Mouse (Mus musculus): ENCODE results near the gene Nab2.

Nab2 gene

DNA sequence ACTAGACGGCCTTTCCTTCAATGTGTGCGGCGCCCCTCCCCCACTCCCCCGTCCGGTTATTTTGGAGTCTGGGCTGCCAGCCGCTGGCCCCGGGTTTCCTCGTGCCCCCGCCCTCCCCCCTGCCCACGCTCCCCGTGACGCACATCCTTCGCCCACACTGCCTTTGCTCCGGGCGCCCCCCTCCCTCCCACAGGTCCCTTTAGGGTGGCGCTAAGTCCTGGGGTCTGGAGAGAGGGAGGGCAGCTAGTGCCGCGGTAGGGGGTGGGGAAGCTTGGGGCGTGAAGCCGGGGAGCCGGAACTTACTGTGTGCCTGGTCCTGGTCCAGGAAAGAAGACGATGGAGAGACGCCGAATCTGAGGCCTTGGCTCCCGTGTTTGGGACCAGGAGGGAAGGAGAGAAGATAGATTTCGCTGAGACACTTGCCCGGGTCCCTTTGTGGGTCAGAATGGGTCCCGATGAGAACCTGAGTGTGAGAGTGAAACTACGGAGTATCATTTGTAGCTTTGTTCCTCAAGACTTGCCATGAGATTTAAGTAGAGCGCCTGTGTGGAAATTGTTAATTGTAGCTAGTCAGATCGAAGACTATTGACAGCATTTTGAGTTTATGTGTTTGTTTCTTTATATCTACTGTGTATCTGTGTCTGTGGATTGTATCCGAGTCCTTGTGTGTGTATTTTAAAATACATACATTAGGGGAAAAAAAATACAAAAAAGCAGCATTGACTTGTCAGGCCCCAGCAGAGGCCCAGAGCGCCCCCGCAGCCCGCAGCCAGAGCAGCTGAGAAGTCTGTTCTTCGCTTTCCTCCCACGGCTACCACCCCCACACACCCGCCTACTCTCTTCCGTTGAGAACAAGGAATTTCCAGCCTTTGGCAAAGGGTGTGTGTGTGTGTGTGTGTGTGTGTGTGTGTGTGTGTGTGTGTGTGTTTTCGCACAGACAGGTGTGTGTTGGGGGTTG lies at the start of gene Nab2:
Nab2 (minus strand) TSS at position 476 of the 958 bp plus-strand sequence.
- DNase-seq, result peak; percentile 70 to 75

- no peak for DNase-seq
These were observed 44.4 kb upstream of the Nab2 start for GRCm38 (mm10) chr10:127712736-127713135.

GRCm38 (mm10) chr10:127710331-127710730 lies 42.0 kb upstream of the Nab2 start:
- DNase-seq, result peak in 1 of 2 experiments; percentile 5

DNA sequence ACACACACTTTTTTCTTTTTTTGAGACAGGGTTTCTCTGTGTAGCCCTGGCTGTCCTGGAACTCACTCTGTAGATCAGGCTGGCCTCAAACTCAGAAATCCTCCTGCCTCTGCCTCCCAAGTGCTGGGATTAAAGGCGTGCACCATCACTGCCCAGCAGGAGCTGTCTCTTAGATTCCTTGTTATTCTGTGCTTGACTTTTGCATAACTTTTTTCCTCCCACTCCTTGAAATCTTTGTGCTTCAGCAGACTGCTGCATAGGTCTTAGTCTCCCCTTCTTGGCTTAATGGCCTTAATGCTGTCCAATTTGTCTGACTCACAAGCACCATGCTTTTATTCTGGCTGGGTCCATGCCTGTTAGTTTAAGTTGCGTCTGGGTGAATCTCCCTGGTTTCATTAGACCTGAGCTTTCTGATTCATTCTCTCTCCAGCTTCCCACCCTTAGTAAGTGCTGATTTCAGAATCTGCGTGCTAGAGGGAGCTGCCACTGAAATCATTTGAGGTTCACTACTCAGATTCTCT lies 40.5 kb upstream of the Nab2 start:
- DNase-seq, result no peak

- no peak for DNase-seq
These were observed 39.4 kb upstream of the Nab2 start for GRCm38 (mm10) chr10:127707721-127708120.

GRCm38 (mm10) chr10:127705783-127706182 lies 37.4 kb upstream of the Nab2 start:
- DNase-seq, result no peak

DNA sequence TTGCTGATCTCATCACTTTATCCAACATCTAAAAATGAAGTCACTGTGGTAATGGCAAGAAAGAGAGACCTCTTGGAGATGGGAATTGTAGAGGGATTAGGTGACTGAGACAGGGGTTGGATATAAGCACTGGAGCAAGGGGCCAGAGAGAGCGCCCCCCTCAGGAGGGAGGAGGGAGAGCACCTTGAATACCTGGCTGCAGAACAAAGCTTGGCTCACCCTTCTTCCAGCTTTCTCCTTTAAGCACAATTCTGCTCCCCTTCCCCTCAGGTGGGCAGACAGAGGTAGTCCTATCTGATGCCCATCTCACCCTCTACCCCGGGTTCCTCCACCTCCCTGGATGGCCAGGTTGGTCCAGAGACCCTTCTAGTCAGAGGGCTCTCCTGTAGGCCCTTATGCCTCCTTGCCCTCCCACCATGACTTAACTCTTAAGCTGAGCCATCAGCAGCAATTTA lies 36.4 kb upstream of the Nab2 start, which contains the start of gene Myo1a:
Myo1a (plus strand) TSS at position 405 of the 455 bp plus-strand sequence.
- no peak for DNase-seq

DNA sequence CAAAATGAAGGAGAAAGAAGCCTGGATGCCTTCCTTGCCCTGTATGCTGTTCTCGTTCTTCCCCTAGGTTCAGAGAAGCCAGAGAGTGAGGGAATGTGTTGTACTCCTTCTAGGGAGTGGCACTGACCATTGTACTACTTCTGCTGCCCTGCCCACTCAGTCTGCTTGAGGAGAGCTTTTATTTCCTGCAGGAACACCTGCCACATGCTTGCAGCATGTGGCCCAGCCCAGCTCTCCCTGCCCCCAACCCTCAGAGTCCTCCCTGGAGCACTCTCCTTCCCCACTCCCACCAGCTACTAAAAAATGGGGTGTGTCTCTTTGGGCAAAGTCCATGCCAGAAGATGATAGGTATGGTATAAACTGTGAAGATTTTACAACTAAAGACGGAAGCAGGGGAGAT lies 35.9 kb upstream of the Nab2 start:
- DNase-seq, result no peak

DNA sequence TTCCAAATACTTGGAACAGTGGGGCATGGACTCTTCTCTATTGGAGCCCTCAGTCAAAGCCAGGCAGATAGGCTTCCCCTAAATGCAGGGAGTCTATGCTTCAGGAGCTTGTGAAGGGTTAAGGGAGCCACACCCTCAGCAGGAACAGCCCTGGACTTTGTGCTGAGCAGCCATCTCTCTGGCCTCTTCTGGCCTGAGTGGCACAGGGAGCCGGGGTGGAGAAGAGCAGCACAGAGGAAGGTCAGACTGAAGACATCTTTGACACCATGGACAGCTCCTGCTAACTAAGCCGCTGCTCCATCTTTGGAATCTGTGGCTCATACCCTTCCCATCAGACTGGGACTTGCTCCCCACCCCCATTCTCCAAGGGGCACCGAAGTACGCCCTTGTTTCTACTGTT lies 34.9 kb upstream of the Nab2 start:
- DNase-seq, result no peak

GRCm38 (mm10) chr10:127698966-127699365 lies 30.6 kb upstream of the Nab2 start:
- no peak for DNase-seq

GRCm38 (mm10) chr10:127695775-127696174 lies 27.4 kb upstream of the Nab2 start:
- DNase-seq, result no peak

- peak in 1 of 2 experiments; percentile 26 for DNase-seq
These were observed 26.3 kb upstream of the Nab2 start for GRCm38 (mm10) chr10:127694636-127695035.

GRCm38 (mm10) chr10:127691053-127691452 lies 22.7 kb upstream of the Nab2 start:
- DNase-seq, result no peak

GRCm38 (mm10) chr10:127682886-127683285 lies 14.5 kb upstream of the Nab2 start:
- DNase-seq, result no peak

- no peak for DNase-seq
These were observed 11.5 kb upstream of the Nab2 start for GRCm38 (mm10) chr10:127679881-127680280.

- DNase-seq, result no peak
These were observed 10.8 kb upstream of the Nab2 start for GRCm38 (mm10) chr10:127679208-127679607.

- peak; percentile 50 to 51 for DNase-seq
These were observed 9.4 kb upstream of the Nab2 start for GRCm38 (mm10) chr10:127677591-127678336.

DNA sequence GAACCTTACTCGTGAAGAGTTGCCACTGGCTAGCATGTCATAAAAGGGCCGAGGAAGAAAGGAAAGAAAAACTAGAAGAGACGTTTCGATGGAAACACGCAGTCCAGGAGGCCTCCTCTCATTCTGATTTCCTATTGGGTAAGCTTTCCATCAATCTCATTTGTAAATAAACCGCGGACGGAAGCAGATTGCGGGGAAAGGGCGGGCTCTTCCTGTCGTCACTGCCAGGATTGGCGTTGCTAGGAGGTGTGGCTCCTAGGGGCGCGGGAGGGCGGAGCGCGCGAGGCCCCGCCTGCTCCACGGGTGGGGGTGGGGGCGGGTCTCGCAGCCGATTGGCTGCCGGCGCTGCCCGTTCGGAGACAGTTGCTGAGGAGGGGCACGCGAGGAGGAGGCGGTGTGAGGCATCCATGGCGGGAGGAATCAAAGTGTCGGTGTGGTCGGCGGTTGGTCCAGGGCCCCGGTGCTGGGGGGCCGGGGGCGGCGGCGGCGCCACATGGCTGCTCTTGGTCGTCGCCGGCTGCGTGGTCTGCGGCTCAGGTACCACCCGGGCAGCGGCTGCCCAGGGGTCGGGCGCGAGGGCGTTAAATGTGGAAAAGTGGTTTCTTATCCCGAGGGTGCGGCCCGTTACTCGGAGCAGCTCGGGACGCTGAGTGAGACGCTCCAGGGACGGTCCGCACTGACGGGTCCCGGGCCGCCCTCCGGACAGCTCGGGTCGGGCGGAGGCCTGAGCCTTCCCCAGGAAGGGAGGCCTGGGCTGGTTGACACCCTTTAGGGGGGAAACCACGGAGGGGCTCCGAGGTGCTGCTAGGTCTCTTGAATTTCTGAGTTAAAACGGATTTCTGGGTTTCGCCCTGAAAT lies 8.6 kb upstream of the Nab2 start:
- DNase-seq, result peak; percentile 86 to 92

DNA sequence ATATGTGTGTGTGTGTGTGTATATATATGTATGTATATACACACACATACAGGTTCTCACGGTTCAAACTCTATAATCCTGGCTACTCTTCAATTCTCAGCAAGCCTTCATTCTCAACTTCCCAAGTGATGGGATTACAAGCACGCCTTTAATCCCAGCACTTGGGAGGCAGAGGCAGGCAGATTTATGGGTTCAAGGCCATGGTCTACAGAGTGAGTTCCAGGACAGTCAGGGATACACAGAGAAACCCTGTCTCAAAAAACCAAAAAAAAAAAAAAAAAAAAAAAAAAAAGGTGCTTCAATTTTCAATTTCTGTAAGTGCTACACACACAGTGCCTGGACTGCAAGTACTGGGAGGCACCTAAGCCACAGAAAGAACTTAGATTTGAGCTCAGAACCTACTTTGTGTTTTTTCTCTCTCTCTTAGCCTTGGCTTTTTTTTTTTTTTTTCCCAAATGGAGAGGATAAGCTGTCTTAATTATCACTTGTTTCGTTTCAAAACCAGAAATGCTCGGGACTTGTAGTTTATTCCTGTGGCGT lies 7.6 kb upstream of the Nab2 start:
- no peak for DNase-seq

DNA sequence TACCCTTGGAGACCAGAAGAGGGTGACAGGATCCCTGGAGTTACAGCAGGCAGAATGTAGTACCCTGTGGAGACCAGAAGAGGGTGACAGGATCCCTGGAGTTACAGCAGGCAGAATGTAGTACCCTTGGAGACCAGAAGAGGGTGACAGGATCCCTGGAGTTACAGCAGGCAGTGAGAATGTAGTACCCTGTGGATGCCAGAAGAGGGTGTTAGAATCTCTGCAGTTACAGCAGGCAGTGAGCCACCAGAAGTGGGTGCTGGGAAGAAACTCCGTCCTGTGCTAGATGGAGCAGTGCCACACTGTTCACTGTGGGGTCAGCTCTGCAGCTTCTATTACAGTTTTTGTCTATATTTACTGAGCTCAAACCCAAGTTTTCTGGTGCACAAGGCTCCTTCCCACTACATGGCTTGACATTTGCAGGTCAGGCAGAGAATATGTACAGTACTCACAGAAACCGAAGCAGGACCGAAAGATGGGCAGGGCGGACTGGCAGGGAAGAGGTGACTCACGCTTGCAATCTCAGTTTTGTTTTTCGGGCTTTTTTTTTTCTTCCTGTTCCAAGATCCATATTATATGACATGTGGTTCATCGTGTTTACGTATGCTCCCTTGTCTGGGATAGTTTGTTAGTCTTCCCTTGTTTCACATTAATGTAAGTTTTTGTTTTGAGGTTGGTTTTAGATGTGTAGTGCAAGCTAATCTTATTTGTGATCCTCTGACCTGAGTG lies 6.6 kb upstream of the Nab2 start:
- peak; percentile 81 to 95 for DNase-seq

GRCm38 (mm10) chr10:127674046-127674655 lies 5.8 kb upstream of the Nab2 start:
- DNase-seq, result no peak

Measured in cerebellum, postnatal 36 days (tissue).